Mouse (Mus musculus) liver, postnatal 0 days (tissue): Measurements from ENCODE around the gene Agxt2. TPM values are rescaled to one million over a fixed set of nuclear protein-coding genes. Genes with fewer than 3 reads are reported as not detected.

Source experiments
- ATAC-seq: fragments of 200-750 bp; cut with Nextera tagmentation; 2 replicates; pipeline ENCODE4 v1.8.0; 2017; ENCODE audit warnings: mild to moderate bottlenecking, moderate library complexity
- DNase-seq: peaks from one replicate; pipeline ENCODE4 v3.0.0-alpha.2; 2016
- H3K27ac ChIP-seq: fragments of 300-500 bp; sonication (generic); 2 replicates; pipeline ENCODE4 v1.5.1; 2014; ENCODE audit warnings: antibody characterized with exemption, moderate library complexity, mild to moderate bottlenecking, low read depth
- H3K27me3 ChIP-seq: fragments of 300-500 bp; sonication (generic); 2 replicates; pipeline ENCODE4 v1.6.1; 2014; ENCODE audit warnings: low read length, control low read depth, mixed read lengths; ENCODE audit not compliant: insufficient read depth
- H3K36me3 ChIP-seq: fragments of 300-500 bp; sonication (generic); replicated peaks from 2 replicates; pipeline ENCODE4 v1.6.1; 2014; ENCODE audit warnings: mild to moderate bottlenecking, control low read depth, low read length, moderate library complexity, mixed read lengths; ENCODE audit not compliant: insufficient read depth
- H3K4me1 ChIP-seq: fragments of 300-500 bp; sonication (generic); 2 replicates; pipeline ENCODE4 v1.6.1; 2014; ENCODE audit warnings: antibody characterized with exemption, mild to moderate bottlenecking, control low read depth; ENCODE audit not compliant: insufficient read depth
- H3K4me2 ChIP-seq: fragments of 300-500 bp; sonication (generic); 2 replicates; pipeline ENCODE4 v1.6.1; 2014; ENCODE audit warnings: low read depth, mild to moderate bottlenecking, low read length, moderate library complexity, mixed read lengths
- H3K4me3 ChIP-seq: fragments of 300-500 bp; sonication (generic); 2 replicates; pipeline ENCODE4 v1.5.1; 2014; ENCODE audit warnings: low read depth, low read length
- H3K9ac ChIP-seq: fragments of 300-500 bp; sonication (generic); replicated peaks from 2 replicates; pipeline ENCODE4 v1.6.1; 2014; ENCODE audit warnings: mild to moderate bottlenecking, moderate library complexity
- H3K9me3 ChIP-seq: fragments of 300-500 bp; sonication (generic); 2 replicates; pipeline ENCODE4 v1.6.1; 2016; ENCODE audit warnings: mild to moderate bottlenecking, control low read depth, low read length, mixed read lengths
- CTCF ChIP-seq: sonication (generic); IDR thresholded peaks from 2 replicates; pipeline ENCODE4 v1.5.1; 2016; ENCODE audit warnings: antibody characterized with exemption, low read depth
- EP300 ChIP-seq: IDR thresholded peaks from 2 replicates; pipeline ENCODE4 v1.6.1; 2016; ENCODE audit warnings: antibody characterized with exemption, low read depth, mild to moderate bottlenecking
- WGBS: fragments of 180-500 bp; shearing (Covaris S2); extraction: QIAGEN DNeasy Blood & Tissue Kit; methylation state at CpG from one replicate; pipeline ENCODE4 v1.1.7; 2014; ENCODE audit not compliant: insufficient replicate concordance; 5-methylcytosine and 5-hydroxymethylcytosine counted together
- polyA plus RNA-seq: library from polyadenylated mRNA; unstranded; fragments of >200 nt; fragmentation: Nextera tagmentation; extraction: Ambion mirVana; gene quantifications from 2 replicates; pipeline ENCODE4 v1.2.1, GENCODE M21; 2015

Gene Agxt2
- polyA plus RNA-seq, 1 experiment from 2014 or later: 23.6 TPM

- no peak overlapping the region for H3K4me3 ChIP-seq
- H3K4me1 ChIP-seq: no peaks in the 10 kb centered on the region
- ATAC-seq (no peak), DNase-seq (no peak)
- WGBS: 82% methylated on average over 9 of the region's 9 CpGs
- H3K27ac ChIP-seq: no peak overlapping the region
- H3K9ac ChIP-seq: no peak overlapping the region
- no peak overlapping the region for H3K4me2 ChIP-seq
- H3K36me3 ChIP-seq: peaks cover 16% of the 10 kb centered on the region; the same call in 1 of the 2 replicates
- no peaks in the 10 kb centered on the region for H3K9me3 ChIP-seq
- H3K27me3 ChIP-seq: no peaks in the 10 kb centered on the region
- TF ChIP-seq EP300 (no peak), CTCF (no peak)
These were observed 83.2 kb downstream of the Agxt2 start for GRCm38 (mm10) chr15:10441493-10441892.

- Histone ChIP-seq H3K4me2 (no peak overlapping the region), H3K36me3 (peaks cover 20% of the 10 kb centered on the region; the same call in 1 of the 2 replicates), H3K4me1 (no peaks in the 10 kb centered on the region), H3K9ac (no peak overlapping the region), H3K9me3 (no peaks in the 10 kb centered on the region), H3K27me3 (no peaks in the 10 kb centered on the region), H3K4me3 (no peak overlapping the region), H3K27ac (no peak overlapping the region)
- 85% methylated on average over 1 of the region's 1 CpGs for WGBS
- TF ChIP-seq EP300 (no peak), CTCF (no peak)
- no peak for ATAC-seq
- no peak for DNase-seq
These were observed 83.9 kb downstream of the Agxt2 start for GRCm38 (mm10) chr15:10442275-10442674.

GRCm38 (mm10) chr15:10447102-10447501 lies 88.8 kb downstream of the Agxt2 start:
- no peak overlapping the region for H3K27ac ChIP-seq
- no peak for TF ChIP-seq CTCF
- TF ChIP-seq EP300: no peak
- no peaks in the 10 kb centered on the region for H3K9me3 ChIP-seq
- no peak overlapping the region for H3K4me3 ChIP-seq
- no peak overlapping the region for H3K9ac ChIP-seq
- ATAC-seq: no peak
- no peaks in the 10 kb centered on the region for H3K27me3 ChIP-seq
- H3K4me2 ChIP-seq: no peak overlapping the region
- no peak for DNase-seq
- H3K4me1 ChIP-seq: no peaks in the 10 kb centered on the region
- WGBS: 73% methylated on average over 3 of the region's 3 CpGs
- H3K36me3 ChIP-seq: peaks cover 31% of the 10 kb centered on the region

Other genes starting within 250 kb of the Agxt2 start
- gene Prlr, start 181.3 kb upstream of the Agxt2 start, polyA plus RNA-seq: 13.1 and 13.8 TPM in 2 replicates
- not detected in 2 replicates for gene Gm21973, start 33.2 kb upstream of the Agxt2 start, polyA plus RNA-seq
- gene Dnajc21, start 112.0 kb downstream of the Agxt2 start, polyA plus RNA-seq: 8.0 and 9.4 TPM in 2 replicates
- gene Brix1, start 127.4 kb downstream of the Agxt2 start, polyA plus RNA-seq: 57.9 and 60.7 TPM in 2 replicates
- gene Rad1, start 127.5 kb downstream of the Agxt2 start, polyA plus RNA-seq: 10.2 and 11.9 TPM in 2 replicates
- not detected in 2 replicates for gene Ttc23l, start 200.1 kb downstream of the Agxt2 start, polyA plus RNA-seq